Mouse (Mus musculus) bone marrow macrophage, adult 2 months (primary cell): Measurements from ENCODE around the gene Bptf.

Source experiments
- CTCF ChIP-seq: IDR thresholded peaks from 2 replicates; pipeline ENCODE4 v1.5.1; 2012; ENCODE audit warnings: low read depth, mild to moderate bottlenecking, low read length, moderate library complexity
- POLR2A ChIP-seq: IDR thresholded peaks from 2 replicates; pipeline ENCODE4 v1.6.1; 2012; ENCODE audit warnings: mild to moderate bottlenecking, low read depth, low read length, borderline replicate concordance

- TF ChIP-seq CTCF (no peak), POLR2A (no peak)
Measured at GRCm38 (mm10) chr11:107065216-107065785, 66.6 kb downstream of the Bptf start.
